Mouse (Mus musculus): ENCODE measurements around the gene Pgpep1l.

Gene Pgpep1l

GRCm38 (mm10) chr7:68218879-68219278 lies 45.2 kb downstream of the Pgpep1l start:
- no peak for DNase-seq (ENCODE audit: low read depth, low spot score)

GRCm38 (mm10) chr7:68215522-68216070 lies 48.4 kb downstream of the Pgpep1l start:
- no peak for DNase-seq (ENCODE audit: low read depth, low spot score)

- DNase-seq (ENCODE audit: low read depth, low spot score), result no peak
These were observed 50.2 kb downstream of the Pgpep1l start for GRCm38 (mm10) chr7:68213842-68214241.

GRCm38 (mm10) chr7:68211883-68212282 lies 52.1 kb downstream of the Pgpep1l start:
- DNase-seq (ENCODE audit: low read depth, low spot score), result no peak

- no peak for DNase-seq (ENCODE audit: low read depth, low spot score)
These were observed 53.6 kb downstream of the Pgpep1l start for GRCm38 (mm10) chr7:68210417-68210816.

GRCm38 (mm10) chr7:68209039-68209438 lies 55.0 kb downstream of the Pgpep1l start:
- DNase-seq (ENCODE audit: low read depth, low spot score), result no peak

- no peak for DNase-seq (ENCODE audit: low read depth, low spot score)
These were observed 58.1 kb downstream of the Pgpep1l start for GRCm38 (mm10) chr7:68205776-68206427.

GRCm38 (mm10) chr7:68199609-68200008 lies 64.4 kb downstream of the Pgpep1l start:
- no peak for DNase-seq (ENCODE audit: low read depth, low spot score)

GRCm38 (mm10) chr7:68193958-68194695 lies 69.9 kb downstream of the Pgpep1l start:
- no peak for DNase-seq (ENCODE audit: low read depth, low spot score)

GRCm38 (mm10) chr7:68189691-68190456 lies 74.2 kb downstream of the Pgpep1l start:
- DNase-seq (ENCODE audit: low read depth, low spot score), result no peak

GRCm38 (mm10) chr7:68189211-68189610 lies 74.8 kb downstream of the Pgpep1l start:
- DNase-seq (ENCODE audit: low read depth, low spot score), result no peak
